Mouse (Mus musculus) cerebellum, adult 2 months (tissue): ENCODE measurements around the gene Ppp1r13b. TPM values are rescaled to one million over a fixed set of nuclear protein-coding genes. Genes with fewer than 3 reads are reported as not detected.

Experiments
- DNase-seq, 2 experiments: peaks; one replicate each; pipeline ENCODE4 v3.0.0; 2021
- H3K27ac ChIP-seq: fragments of 200-500 bp; 2 replicates; pipeline ENCODE4 v1.5.1; 2012; ENCODE audit warnings: low read length, control low read depth, inconsistent platforms; ENCODE audit not compliant: insufficient read depth
- H3K27me3 ChIP-seq: fragments of 200-500 bp; 2 replicates; pipeline ENCODE4 v1.6.1; 2012; ENCODE audit warnings: inconsistent platforms, mild to moderate bottlenecking, low read length, moderate library complexity; ENCODE audit not compliant: control insufficient read depth, insufficient read depth
- H3K4me1 ChIP-seq: fragments of 200-500 bp; 2 replicates; pipeline ENCODE4 v1.6.1; 2011; ENCODE audit warnings: low read length; ENCODE audit not compliant: control insufficient read depth, insufficient read depth
- H3K4me3 ChIP-seq: fragments of 200-500 bp; replicated peaks from 2 replicates; pipeline ENCODE3; 2011; ENCODE audit warnings: mild to moderate bottlenecking, low read depth, low read length, control low read depth; ENCODE audit not compliant: insufficient read depth
- CTCF ChIP-seq: fragments of 200-500 bp; IDR thresholded peaks from 2 replicates; pipeline ENCODE4 v1.5.1; 2011; ENCODE audit warnings: low read depth, mild to moderate bottlenecking, control low read depth, low read length, moderate library complexity, borderline replicate concordance; ENCODE audit not compliant: insufficient read depth
- POLR2A ChIP-seq: fragments of 200-500 bp; IDR thresholded peaks from 2 replicates; pipeline ENCODE4 v1.6.1; 2011; ENCODE audit warnings: low read length, control low read depth, borderline replicate concordance; ENCODE audit not compliant: insufficient read depth
- WGBS: fragments of 180-500 bp; shearing (Covaris S2); methylation state at CpG from one replicate; pipeline ENCODE4 v1.1.7; 2018; 5-methylcytosine and 5-hydroxymethylcytosine counted together
- polyA plus RNA-seq: library from polyadenylated mRNA; depleted of rRNA; stranded (reverse); fragments of >200 nt; gene quantifications from 2 replicates; pipeline ENCODE4 v1.2.3, GENCODE M21; 2012

Gene Ppp1r13b
- polyA plus RNA-seq, 1 experiment, result 38.4 TPM

DNA sequence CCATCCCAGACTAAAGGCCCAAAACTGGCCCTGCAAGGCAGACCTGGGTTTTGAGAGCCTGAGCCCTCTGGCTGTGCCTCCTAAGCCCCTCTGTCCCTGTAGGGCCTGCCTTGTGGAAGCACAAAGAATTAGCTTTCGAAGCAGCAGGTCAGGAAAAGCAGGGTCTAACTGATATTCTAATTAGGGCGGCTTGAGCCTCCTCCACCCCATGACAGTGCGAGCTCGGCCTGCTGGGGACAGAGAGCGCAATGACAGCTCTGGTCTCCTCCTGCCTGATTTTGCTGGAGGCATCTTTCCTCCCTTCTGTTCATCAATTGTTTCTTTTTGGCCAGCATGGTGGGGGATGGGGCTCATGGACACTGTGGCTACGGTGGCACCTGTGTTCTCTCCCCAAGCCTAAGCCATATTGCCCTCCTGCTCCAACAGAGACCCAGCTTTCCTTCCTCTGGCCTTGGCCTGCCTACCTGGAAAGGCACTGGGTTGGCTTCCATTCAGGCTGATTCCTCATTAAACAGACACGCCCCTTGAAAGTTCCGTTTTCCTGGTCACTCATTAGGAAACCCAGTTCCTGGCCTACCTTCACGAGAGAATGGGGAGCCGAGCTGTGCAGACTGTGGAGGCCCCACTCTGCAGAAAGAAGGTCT lies 35.6 kb upstream of the Ppp1r13b start:
- H3K4me3 ChIP-seq, result no peak overlapping the region
- no peak overlapping the region for H3K27ac ChIP-seq
- no peaks in the 10 kb centered on the region for H3K4me1 ChIP-seq
- TF ChIP-seq CTCF (no peak), POLR2A (no peak)
- no peak for DNase-seq
- no peaks in the 10 kb centered on the region for H3K27me3 ChIP-seq
- WGBS, result 53% methylated on average over 10 of the region's 10 CpGs

DNA sequence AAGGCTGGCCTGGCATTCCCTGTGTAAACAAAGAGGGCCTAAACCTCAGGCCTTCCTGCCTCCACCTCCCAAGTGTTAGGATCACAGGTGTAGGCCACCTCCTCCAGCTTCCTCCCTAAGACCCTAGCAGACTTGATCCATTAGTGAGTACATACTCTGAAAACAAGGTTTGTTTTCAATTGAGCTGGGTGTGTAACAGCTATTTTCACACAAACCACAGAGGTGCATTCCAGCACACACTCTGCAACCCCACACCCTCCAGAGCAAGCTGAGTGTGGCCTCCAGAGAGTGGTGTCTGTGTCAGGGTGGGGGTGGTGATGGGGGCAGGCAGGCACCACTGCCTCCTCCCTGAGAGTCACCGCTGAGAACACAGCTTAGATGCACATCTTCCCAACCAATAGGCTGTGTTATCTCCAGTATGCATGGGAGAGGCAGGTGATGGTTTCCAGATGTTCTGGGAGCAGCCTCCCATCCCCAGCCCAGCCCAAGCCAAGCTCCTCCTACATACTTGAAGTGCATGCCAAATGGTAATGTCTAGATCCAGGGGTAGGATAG lies 30.8 kb upstream of the Ppp1r13b start:
- H3K4me1 ChIP-seq, result peaks cover 11% of the 10 kb centered on the region
- H3K4me3 ChIP-seq, result no peak overlapping the region
- DNase-seq, result no peak
- no peaks in the 10 kb centered on the region for H3K27me3 ChIP-seq
- WGBS, result 100% methylated on average over 1 of the region's 1 CpGs
- TF ChIP-seq POLR2A (no peak), CTCF (no peak)
- H3K27ac ChIP-seq, result no peak overlapping the region

DNA sequence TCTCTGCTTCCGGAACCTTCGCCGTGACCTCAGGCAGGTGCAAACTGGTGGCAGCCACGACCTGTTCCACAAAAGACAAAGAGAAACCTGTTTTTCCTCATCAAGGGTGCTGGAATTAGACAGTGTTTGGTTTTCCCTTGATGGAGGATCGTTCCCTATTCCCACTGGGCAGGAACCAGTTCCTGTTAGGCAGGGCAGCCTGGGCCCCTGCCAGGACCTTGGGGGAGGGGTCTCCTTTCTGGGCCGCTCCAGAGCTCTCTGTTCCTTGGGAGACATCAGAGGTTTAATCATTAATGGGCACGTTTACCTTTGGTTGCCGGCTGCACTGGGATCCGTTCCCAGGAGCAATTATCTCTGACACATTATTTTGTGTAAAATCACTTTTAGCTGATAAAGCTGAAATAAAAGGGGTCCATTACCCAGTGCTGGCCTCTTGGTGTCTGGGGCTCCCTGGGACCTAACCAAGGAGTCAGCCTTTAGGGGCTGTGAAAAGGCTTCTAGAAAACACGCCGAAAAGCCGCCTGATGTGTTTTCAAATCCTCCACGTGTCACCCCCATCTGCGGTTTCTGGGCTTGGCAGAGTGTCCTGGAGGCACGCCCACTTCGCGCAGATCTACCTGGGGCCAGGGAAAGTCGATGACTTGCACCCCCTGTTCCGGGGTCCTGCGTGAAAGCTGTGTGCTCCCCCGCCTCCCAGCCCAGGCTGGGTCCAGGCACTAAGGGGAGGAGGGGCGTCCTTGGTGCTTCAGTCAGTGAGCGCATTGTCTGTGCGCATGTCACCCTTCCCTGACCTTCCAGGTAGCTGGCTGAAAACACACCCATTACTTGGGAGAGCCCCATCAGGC lies 29.0 kb upstream of the Ppp1r13b start:
- H3K4me1 ChIP-seq, result peaks cover 25% of the 10 kb centered on the region
- WGBS, result 39% methylated on average over 24 of the region's 24 CpGs
- no peaks in the 10 kb centered on the region for H3K27me3 ChIP-seq
- DNase-seq, result no peak
- no peak overlapping the region for H3K4me3 ChIP-seq
- no peak overlapping the region for H3K27ac ChIP-seq
- TF ChIP-seq POLR2A, result no peak
- no peak for TF ChIP-seq CTCF

DNA sequence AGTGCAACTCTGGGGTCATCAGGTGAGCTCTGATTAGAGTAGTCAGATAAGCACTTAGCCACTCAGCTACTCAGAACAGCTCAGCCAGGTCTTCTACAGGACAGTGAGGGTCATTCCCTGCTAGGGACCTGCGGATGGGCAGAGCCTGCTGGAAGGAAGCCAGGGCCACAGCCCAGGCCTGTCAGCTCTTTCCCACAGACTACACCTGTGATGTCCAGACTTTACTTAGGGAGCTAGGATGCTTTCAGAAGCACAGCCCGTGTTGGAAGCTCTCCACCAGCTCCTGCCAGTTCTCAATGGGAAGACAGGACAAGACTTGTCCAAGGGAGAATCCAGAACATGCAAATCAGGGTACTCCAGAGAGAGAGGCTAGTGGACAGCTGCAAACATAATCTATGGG lies 26.1 kb upstream of the Ppp1r13b start:
- Histone ChIP-seq H3K4me1 (peaks cover 32% of the 10 kb centered on the region), H3K27ac (no peak overlapping the region), H3K4me3 (no peak overlapping the region), H3K27me3 (no peaks in the 10 kb centered on the region)
- WGBS, result 23% methylated on average over 2 of the region's 2 CpGs
- DNase-seq, result peak in 1 of 2 experiments; percentile 33
- no peak for TF ChIP-seq POLR2A
- TF ChIP-seq CTCF, result no peak

DNA sequence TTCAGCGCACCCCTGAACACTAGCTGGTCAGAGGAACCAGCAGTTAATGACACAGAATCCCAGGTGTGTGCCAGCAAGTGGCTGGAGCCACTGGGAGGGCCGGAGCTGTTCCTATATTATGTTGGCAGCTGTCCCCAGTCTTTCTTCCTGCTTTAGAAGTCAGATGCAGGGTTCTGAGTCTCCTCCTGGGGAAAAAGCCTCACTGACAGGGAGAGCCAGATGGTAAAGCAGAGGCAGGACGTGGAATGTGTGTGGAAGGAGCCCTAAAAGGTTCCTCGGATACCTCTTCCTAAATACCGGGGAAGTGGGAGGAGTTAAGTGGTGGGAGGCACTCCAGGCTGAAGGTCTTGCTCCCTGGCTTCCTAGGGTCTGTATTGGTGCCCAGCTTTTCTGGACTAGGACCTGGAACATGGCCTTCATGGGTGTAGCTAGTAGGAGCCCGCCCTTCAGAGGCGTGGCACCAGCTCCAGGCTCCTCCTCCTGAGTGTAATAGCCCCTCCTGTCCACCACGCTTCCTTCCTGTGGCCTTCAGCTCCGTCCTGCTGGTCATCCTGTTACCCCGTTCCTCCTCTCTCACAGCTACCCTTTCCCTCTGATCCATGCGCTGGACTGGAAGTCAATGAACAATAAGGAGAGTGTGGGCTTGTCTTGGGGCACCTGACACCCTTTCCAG lies 25.3 kb upstream of the Ppp1r13b start:
- H3K4me3 ChIP-seq, result no peak overlapping the region
- H3K4me1 ChIP-seq, result peaks cover 32% of the 10 kb centered on the region
- TF ChIP-seq POLR2A (no peak), CTCF (no peak)
- no peak overlapping the region for H3K27ac ChIP-seq
- no peaks in the 10 kb centered on the region for H3K27me3 ChIP-seq
- no peak for DNase-seq
- WGBS, result 63% methylated on average over 11 of the region's 11 CpGs

DNA sequence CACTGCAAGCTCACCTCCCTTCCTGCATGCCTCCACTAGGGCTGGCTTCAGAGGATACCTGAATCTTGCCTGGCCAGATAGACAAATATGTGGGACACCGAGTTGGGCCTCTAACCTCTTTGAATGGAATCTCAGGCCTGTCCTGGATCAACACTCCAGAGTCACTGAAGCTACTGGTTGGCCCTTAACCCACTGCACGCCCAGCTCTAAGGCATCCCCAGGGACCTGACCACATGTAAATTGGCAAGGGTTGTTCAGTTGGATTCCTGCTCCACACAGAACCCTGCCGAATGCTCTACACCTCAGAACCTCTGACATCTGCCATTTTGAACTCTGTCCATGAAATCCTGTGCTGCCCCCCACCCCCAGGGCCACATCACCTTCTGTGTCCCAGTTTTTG lies 24.6 kb upstream of the Ppp1r13b start:
- DNase-seq, result no peak
- 61% methylated on average over 3 of the region's 3 CpGs for WGBS
- H3K4me3 ChIP-seq, result no peak overlapping the region
- no peak overlapping the region for H3K27ac ChIP-seq
- no peaks in the 10 kb centered on the region for H3K27me3 ChIP-seq
- no peak for TF ChIP-seq CTCF
- no peak for TF ChIP-seq POLR2A
- peaks cover 34% of the 10 kb centered on the region for H3K4me1 ChIP-seq

DNA sequence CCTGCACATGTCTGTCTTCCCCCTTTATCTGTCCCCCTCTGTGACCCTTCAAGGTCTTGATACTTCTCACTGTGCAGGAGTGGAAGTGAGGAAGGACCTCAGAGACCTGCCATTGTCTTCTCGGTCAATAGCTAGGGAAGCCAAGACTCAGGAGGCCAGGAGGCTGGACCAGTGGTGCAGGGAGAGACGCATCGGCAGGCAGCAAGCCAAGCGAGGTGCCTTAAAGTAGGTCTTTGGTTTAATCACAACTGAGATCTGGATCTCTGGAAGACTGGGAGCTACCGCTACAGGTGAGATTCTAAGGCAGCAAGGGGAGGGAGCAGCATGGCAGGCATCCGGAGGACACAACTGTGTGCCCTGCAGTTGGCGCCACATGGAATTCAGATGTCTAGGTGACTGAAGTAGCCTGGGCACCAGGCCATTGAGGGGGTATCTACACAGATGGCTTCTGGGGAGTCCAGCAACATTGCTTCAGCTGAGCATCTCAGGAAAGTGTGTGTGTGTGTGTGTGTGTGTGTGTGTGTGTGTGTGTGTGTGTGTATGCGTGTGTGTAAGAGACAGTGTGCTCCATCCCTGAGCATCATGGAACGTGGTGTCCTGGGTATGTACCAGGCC lies 23.6 kb upstream of the Ppp1r13b start:
- TF ChIP-seq CTCF, result no peak
- no peak for TF ChIP-seq POLR2A
- H3K27ac ChIP-seq, result no peak overlapping the region
- peaks cover 39% of the 10 kb centered on the region for H3K4me1 ChIP-seq
- no peaks in the 10 kb centered on the region for H3K27me3 ChIP-seq
- H3K4me3 ChIP-seq, result no peak overlapping the region
- WGBS, result 65% methylated on average over 9 of the region's 9 CpGs
- no peak for DNase-seq
